In the genomic region with DNA sequence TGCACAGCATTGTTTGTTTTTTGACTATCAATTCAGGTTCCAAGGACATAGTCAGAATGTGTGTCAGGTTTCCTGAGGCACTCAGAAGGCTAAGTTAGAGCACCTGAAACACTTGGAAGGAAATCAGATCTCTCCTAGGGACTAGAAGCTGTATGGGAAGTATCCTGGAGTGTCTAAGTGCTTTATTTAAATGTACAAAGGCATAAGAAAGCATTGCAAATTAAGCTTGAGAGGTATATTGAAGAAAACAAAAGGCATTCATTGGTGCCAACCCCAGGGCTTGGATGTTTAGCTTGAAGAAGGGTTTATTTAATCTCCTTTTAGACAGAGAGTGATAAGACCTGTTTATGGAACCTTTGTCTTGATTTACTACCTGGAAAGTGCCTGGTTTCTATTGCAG, we compare ENCODE assay signal across 21 mouse cellular contexts.
"Had no signal": no experiment of that assay in that cellular context is flagged by ENCODE, and none has a peak within 500 bp of the region (broad histone marks: within the 10 kb centered on the region; RNA-seq: fewer than 3 reads in every experiment).

No protein-coding gene starts in this region.

- H3K4me2 ChIP-seq: lung, embryonic 14.5 days; midbrain, embryonic 12.5 days; neural tube, embryonic 13.5 days; neural tube, embryonic 15.5 days; stomach, embryonic 15.5 days had no signal

- H3K4me3 ChIP-seq: megakaryocyte, embryonic 14.5 days; midbrain, embryonic 12.5 days; myocyte; neural tube, embryonic 13.5 days; neural tube, embryonic 15.5 days; stomach, embryonic 15.5 days had no signal

- DNase-seq: lung, adult 18-20 months; lung, embryonic 14.5 days; lung, postnatal 14 days; lung, postnatal 36 days; midbrain, embryonic 14.5 days; retina, postnatal 1 day; right cerebral cortex, adult 18-20 months; right cerebral cortex, postnatal 25 days; right cerebral cortex, postnatal 4 days; spleen, adult 18-20 months; thymus, adult 18-20 months; thymus, postnatal 14 days; thymus, postnatal 36 days had no signal

- H3K36me3 ChIP-seq: midbrain, embryonic 12.5 days; neural tube, embryonic 13.5 days; neural tube, embryonic 15.5 days; stomach, embryonic 15.5 days had no signal

- H3K4me1 ChIP-seq: megakaryocyte, embryonic 14.5 days; midbrain, embryonic 12.5 days; neural tube, embryonic 15.5 days; stomach, embryonic 15.5 days had no signal

- H3K27ac ChIP-seq: macrophage; midbrain, embryonic 12.5 days; neural tube, embryonic 13.5 days; neural tube, embryonic 15.5 days; stomach, embryonic 15.5 days had no signal

- H3K27me3 ChIP-seq: megakaryocyte, embryonic 14.5 days; midbrain, embryonic 12.5 days; neural tube, embryonic 13.5 days; neural tube, embryonic 15.5 days; stomach, embryonic 15.5 days had no signal

- H3K9me3 ChIP-seq: megakaryocyte, embryonic 14.5 days; midbrain, embryonic 12.5 days; neural tube, embryonic 13.5 days; neural tube, embryonic 15.5 days; stomach, embryonic 15.5 days had no signal

- H3K9ac ChIP-seq: lung, embryonic 14.5 days; midbrain, embryonic 12.5 days; neural tube, embryonic 13.5 days; neural tube, embryonic 15.5 days; stomach, embryonic 15.5 days had no signal

- ATAC-seq: midbrain, embryonic 16.5 days had no signal
